In the genomic region with DNA sequence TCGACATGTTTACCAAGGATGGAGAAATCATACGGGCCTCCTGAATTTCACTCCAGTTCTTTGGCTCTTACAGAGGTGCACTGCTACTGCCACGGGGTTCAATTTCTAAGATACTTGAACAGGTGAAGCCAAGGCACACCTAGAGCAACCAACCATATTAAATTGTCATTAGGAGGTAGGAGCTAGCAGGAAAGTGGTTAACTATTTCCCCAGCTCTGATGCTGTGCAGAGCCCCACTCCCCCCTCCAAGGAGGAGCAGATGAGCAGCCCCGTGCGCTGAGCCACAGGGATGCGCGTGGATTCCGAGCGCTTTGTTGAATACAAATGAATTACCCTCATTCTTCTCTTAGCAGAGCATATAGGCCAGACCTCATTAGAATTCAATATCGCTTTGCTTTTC, we compare ENCODE assay signal across 11 mouse cellular contexts.
DNase-seq lines count a peak whose midpoint lies in the region; ATAC-seq and TF ChIP-seq lines count a peak whose summit lies in the region.
"Had no signal": no experiment of that assay in that cellular context is flagged by ENCODE, and none has a peak within 500 bp of the region (broad histone marks: within the 10 kb centered on the region; RNA-seq: fewer than 3 reads in every experiment).

No protein-coding gene starts in this region.

- peak; percentile 38 for DNase-seq in left cerebral cortex, postnatal 14 days (ENCODE audit: low spot score in 2 of 2)
- DNase-seq in left cerebral cortex, adult 8-10 months (ENCODE audit: low spot score in 2 of 2) = no peak
- DNase-seq in cerebellum, adult 8-10 months = peak; percentile 63
- DNase-seq in forebrain, postnatal 0 days = peak; percentile 79
- no peak for DNase-seq in adrenal gland, adult 2 months
- DNase-seq in adrenal gland, postnatal 4 days (ENCODE audit: low spot score in 2 of 2) = no peak
- DNase-seq in spleen, postnatal 14 days (ENCODE audit: low spot score in 2 of 2) = no peak
- DNase-seq: liver, embryonic 13.5 days; thymus, postnatal 14 days had no signal

- intact Hi-C loops in left cerebral cortex, postnatal 14 days (cut with DNase I) = loop anchor here (1.0 kb wide), 1 partner anchor 257 kb away; no protein-coding TSS in a partner anchor

- peak overlapping the region; percentile 40; the same call in 1 of the 2 replicates for H3K4me2 ChIP-seq in forebrain, postnatal 0 days (ENCODE audit: low read depth)
- peak overlapping the region; percentile 49 for H3K4me2 ChIP-seq in midbrain, embryonic 16.5 days (ENCODE audit: low read length)
- H3K4me2 ChIP-seq: liver, embryonic 13.5 days had no signal

- no peaks in the 10 kb centered on the region for H3K9me3 ChIP-seq in forebrain, postnatal 0 days (ENCODE audit: low read length)
- no peaks in the 10 kb centered on the region for H3K9me3 ChIP-seq in midbrain, embryonic 16.5 days (replicated peaks; ENCODE audit: control insufficient read depth, low read length, poor library complexity, severe bottlenecking)
- H3K9me3 ChIP-seq: liver, embryonic 13.5 days had no signal

- H3K36me3 ChIP-seq in forebrain, postnatal 0 days (ENCODE audit: insufficient read depth) = no peaks in the 10 kb centered on the region
- H3K36me3 ChIP-seq in midbrain, embryonic 16.5 days (ENCODE audit: control insufficient read depth, insufficient read depth, low read length) = no peaks in the 10 kb centered on the region
- H3K36me3 ChIP-seq: liver, embryonic 13.5 days had no signal

- peak overlapping the region; percentile 14 for H3K9ac ChIP-seq in forebrain, postnatal 0 days
- peak overlapping the region; percentile 5; the same call in 1 of the 2 replicates for H3K9ac ChIP-seq in midbrain, embryonic 16.5 days (ENCODE audit: low read depth, low read length)
- H3K9ac ChIP-seq: liver, embryonic 13.5 days had no signal

- peaks cover 24% of the 10 kb centered on the region for H3K4me1 ChIP-seq in forebrain, postnatal 0 days (ENCODE audit: insufficient read depth)
- H3K4me1 ChIP-seq in midbrain, embryonic 16.5 days (ENCODE audit: control insufficient read depth, insufficient read depth, low read length) = peaks cover 62% of the 10 kb centered on the region
- H3K4me1 ChIP-seq: liver, embryonic 13.5 days had no signal

- ATAC-seq in forebrain, postnatal 0 days = peak; percentile 56
- ATAC-seq in midbrain, embryonic 16.5 days = peak; percentile 76

- H3K27me3 ChIP-seq in forebrain, postnatal 0 days (ENCODE audit: insufficient read depth, low read length) = no peaks in the 10 kb centered on the region
- H3K27me3 ChIP-seq in midbrain, embryonic 16.5 days (ENCODE audit: control insufficient read depth, insufficient read depth, low read depth, low read length) = no peaks in the 10 kb centered on the region
- H3K27me3 ChIP-seq: CH12.LX had no signal

- no peak for TF ChIP-seq CTCF in forebrain, postnatal 0 days (IDR thresholded peaks at IDR 0.05; ENCODE audit: low read depth)

- no peak overlapping the region for H3K4me3 ChIP-seq in forebrain, postnatal 0 days (ENCODE audit: low read depth, low read length)
- H3K4me3 ChIP-seq in midbrain, embryonic 16.5 days (ENCODE audit: low read depth, low read length) = no peak overlapping the region
- H3K4me3 ChIP-seq: liver, embryonic 13.5 days had no signal

- 8% methylated on average over 10 of the region's 10 CpGs for WGBS in forebrain, postnatal 0 days
- WGBS in midbrain, embryonic 16.5 days = 9% methylated on average over 10 of the region's 10 CpGs

- peak overlapping the region; percentile 90 for H3K27ac ChIP-seq in forebrain, postnatal 0 days (ENCODE audit: low read depth, low read length)
- peak overlapping the region; percentile 92 for H3K27ac ChIP-seq in midbrain, embryonic 16.5 days (ENCODE audit: low read length)
- H3K27ac ChIP-seq: liver, embryonic 13.5 days had no signal

Comparison
In these comparisons a context has a peak if more than half of its experiments do, and no peak if none do; other contexts are left out.
1. DNase-seq: peak in left cerebral cortex, postnatal 14 days (2 of 2), cerebellum, adult 8-10 months (single experiment) and forebrain, postnatal 0 days (single experiment); none in left cerebral cortex, adult 8-10 months (0 of 2), adrenal gland, adult 2 months (single experiment), adrenal gland, postnatal 4 days (0 of 2) and spleen, postnatal 14 days (0 of 2).